Mouse (Mus musculus) neural tube, embryonic 13.5 days (tissue): ENCODE measurements around the gene Med31. TPM values are rescaled to one million over a fixed set of nuclear protein-coding genes. Genes with fewer than 3 reads are reported as not detected.

Experiments
- ATAC-seq: fragments of 200-750 bp; cut with Nextera tagmentation; 2 replicates; pipeline ENCODE4 v1.8.0; 2017; ENCODE audit warnings: low read depth, mild to moderate bottlenecking, moderate TSS enrichment, moderate library complexity
- H3K27ac ChIP-seq: fragments of 300-500 bp; sonication (generic); replicated peaks from 2 replicates; pipeline ENCODE4 v1.5.1; 2015; ENCODE audit warnings: moderate library complexity, mild to moderate bottlenecking, inconsistent platforms
- H3K27me3 ChIP-seq: fragments of 300-500 bp; sonication (generic); 2 replicates; pipeline ENCODE4 v1.6.1; 2015; ENCODE audit warnings: mild to moderate bottlenecking, inconsistent platforms
- H3K36me3 ChIP-seq: fragments of 300-500 bp; sonication (generic); 2 replicates; pipeline ENCODE4 v1.6.1; 2015; ENCODE audit warnings: mild to moderate bottlenecking, inconsistent platforms
- H3K4me1 ChIP-seq: fragments of 300-500 bp; sonication (generic); replicated peaks from 2 replicates; pipeline ENCODE4 v1.6.1; 2015; ENCODE audit warnings: inconsistent platforms
- H3K4me2 ChIP-seq: fragments of 300-500 bp; sonication (generic); 2 replicates; pipeline ENCODE4 v1.6.1; 2015; ENCODE audit warnings: inconsistent platforms, mild to moderate bottlenecking, moderate library complexity
- H3K4me3 ChIP-seq: fragments of 300-500 bp; sonication (generic); 2 replicates; pipeline ENCODE4 v1.5.1; 2015; ENCODE audit warnings: mild to moderate bottlenecking, inconsistent platforms
- H3K9ac ChIP-seq: fragments of 300-500 bp; sonication (generic); 2 replicates; pipeline ENCODE4 v1.6.1; 2015; ENCODE audit warnings: moderate library complexity, mild to moderate bottlenecking, inconsistent platforms
- H3K9me3 ChIP-seq: fragments of 300-500 bp; sonication (generic); 2 replicates; pipeline ENCODE4 v1.6.1; 2016; ENCODE audit warnings: inconsistent platforms
- WGBS: fragments of 180-500 bp; shearing (Covaris S2); methylation state at CpG from one replicate; pipeline ENCODE4 v1.1.7; 2015; 5-methylcytosine and 5-hydroxymethylcytosine counted together
- polyA plus RNA-seq: library from polyadenylated mRNA; unstranded; fragments of >200 nt; fragmentation: Nextera tagmentation; extraction: Ambion mirVana; gene quantifications from 2 replicates; pipeline ENCODE4 v1.2.1, GENCODE M21; 2015

The Med31 gene
- polyA plus RNA-seq, 1 experiment from 2014 or later: 66.5 TPM

GRCm38 (mm10) chr11:72223414-72223813, 8.0 kb upstream of the Med31 start:
- Histone ChIP-seq H3K9ac (no peak overlapping the region), H3K9me3 (no peaks in the 10 kb centered on the region), H3K27ac (no peak overlapping the region), H3K4me3 (no peak overlapping the region), H3K4me1 (peaks cover 10% of the 10 kb centered on the region), H3K36me3 (peaks cover 4% of the 10 kb centered on the region; the same call in 1 of the 2 replicates), H3K27me3 (no peaks in the 10 kb centered on the region), H3K4me2 (no peak overlapping the region)
- 91% methylated on average over 4 of the region's 4 CpGs for WGBS
- no peak for ATAC-seq

- Histone ChIP-seq H3K4me1 (peaks cover 19% of the 10 kb centered on the region), H3K4me3 (no peak overlapping the region), H3K4me2 (no peak overlapping the region), H3K9ac (no peak overlapping the region), H3K9me3 (no peaks in the 10 kb centered on the region), H3K27ac (no peak overlapping the region), H3K27me3 (no peaks in the 10 kb centered on the region), H3K36me3 (peaks cover 4% of the 10 kb centered on the region)
- WGBS: 15% methylated on average over 6 of the region's 6 CpGs
- ATAC-seq: no peak
Observed at GRCm38 (mm10) chr11:72221278-72221677, 5.9 kb upstream of the Med31 start.

- Histone ChIP-seq H3K9me3 (no peaks in the 10 kb centered on the region), H3K27me3 (no peaks in the 10 kb centered on the region), H3K27ac (no peak overlapping the region), H3K36me3 (peaks cover 15% of the 10 kb centered on the region), H3K4me2 (peak overlapping the region; percentile 82), H3K4me1 (peaks cover 36% of the 10 kb centered on the region), H3K4me3 (no peak overlapping the region), H3K9ac (peak overlapping the region; percentile 55)
- no peak for ATAC-seq
- 86% methylated on average over 5 of the region's 5 CpGs for whole genome bisulfite sequencing
Observed at GRCm38 (mm10) chr11:72217116-72217515, 1.7 kb upstream of the Med31 start.

GRCm38 (mm10) chr11:72214591-72215409, 592 bp downstream of the Med31 start:
- Histone ChIP-seq H3K4me3 (peak overlapping the region; percentile 84), H3K27ac (peak overlapping the region; percentile 90), H3K4me1 (peaks cover 36% of the 10 kb centered on the region), H3K36me3 (peaks cover 38% of the 10 kb centered on the region), H3K9ac (peak overlapping the region; percentile 86), H3K27me3 (no peaks in the 10 kb centered on the region), H3K4me2 (peak overlapping the region; percentile 82), H3K9me3 (no peaks in the 10 kb centered on the region)
- 1% methylated on average over 51 of the region's 51 CpGs for WGBS
- peak; percentile 97 for ATAC-seq

GRCm38 (mm10) chr11:72207834-72208377, 7.5 kb downstream of the Med31 start:
- no peak for ATAC-seq
- H3K27ac ChIP-seq: peak overlapping the region; percentile 81
- WGBS: 17% methylated on average over 17 of the region's 17 CpGs

GRCm38 (mm10) chr11:72207204-72207833, 8.1 kb downstream of the Med31 start, which contains the start of the genes 4933427D14Rik and Txndc17:
TSS of gene 4933427D14Rik (minus strand) at chr11:72207459.
TSS of gene Txndc17 (plus strand) at chr11:72207547.
- peak within 1 kb of the TSS; percentile 94 for H3K9ac ChIP-seq
- H3K27me3 ChIP-seq: no peaks in the 10 kb centered on the region
- H3K27ac ChIP-seq: peak within 1 kb of the TSS; percentile 81
- H3K9me3 ChIP-seq: no peaks in the 10 kb centered on the region
- under 1% methylated on average over 42 of the region's 42 CpGs for WGBS
- H3K4me3 ChIP-seq: peak within 1 kb of the TSS; percentile 76
- H3K4me1 ChIP-seq: peaks cover 32% of the 10 kb centered on the region
- peak; percentile 92 for ATAC-seq
- peak within 1 kb of the TSS; percentile 88 for H3K4me2 ChIP-seq
- peaks cover 34% of the 10 kb centered on the region for H3K36me3 ChIP-seq

More at GRCm38 (mm10) chr11:72207834-72208377, 7.5 kb downstream of the Med31 start:
- Histone ChIP-seq H3K36me3 (peaks cover 38% of the 10 kb centered on the region), H3K4me1 (peaks cover 33% of the 10 kb centered on the region), H3K4me3 (peak overlapping the region; percentile 76), H3K4me2 (peak overlapping the region; percentile 88), H3K27me3 (no peaks in the 10 kb centered on the region), H3K9me3 (no peaks in the 10 kb centered on the region), H3K9ac (peak overlapping the region; percentile 94)

GRCm38 (mm10) chr11:72206341-72207203, 8.8 kb downstream of the Med31 start, which contains the start of gene Gm43951:
TSS of gene Gm43951 (minus strand) at chr11:72206840.
- Histone ChIP-seq H3K9me3 (no peaks in the 10 kb centered on the region), H3K27me3 (no peaks in the 10 kb centered on the region), H3K27ac (peak within 1 kb of the TSS; percentile 81), H3K4me3 (peak within 1 kb of the TSS; percentile 76), H3K4me2 (peak within 1 kb of the TSS; percentile 88), H3K9ac (peak within 1 kb of the TSS; percentile 94), H3K4me1 (peaks cover 32% of the 10 kb centered on the region), H3K36me3 (peaks cover 34% of the 10 kb centered on the region)
- peak; percentile 66 for ATAC-seq
- under 1% methylated on average over 43 of the region's 43 CpGs for WGBS

GRCm38 (mm10) chr11:72205256-72205655, 10.1 kb downstream of the Med31 start:
- no peak for ATAC-seq
- Histone ChIP-seq H3K36me3 (peaks cover 28% of the 10 kb centered on the region), H3K4me2 (peak overlapping the region; percentile 88), H3K27ac (no peak overlapping the region), H3K27me3 (no peaks in the 10 kb centered on the region), H3K9me3 (no peaks in the 10 kb centered on the region), H3K4me3 (peak overlapping the region; percentile 76), H3K9ac (peak overlapping the region; percentile 94), H3K4me1 (peaks cover 32% of the 10 kb centered on the region)
- 84% methylated on average over 6 of the region's 6 CpGs for WGBS

GRCm38 (mm10) chr11:72203440-72203839, 12.0 kb downstream of the Med31 start:
- Histone ChIP-seq H3K36me3 (peaks cover 24% of the 10 kb centered on the region), H3K9ac (no peak overlapping the region), H3K9me3 (no peaks in the 10 kb centered on the region), H3K4me2 (no peak overlapping the region), H3K4me3 (no peak overlapping the region), H3K4me1 (peaks cover 32% of the 10 kb centered on the region), H3K27ac (no peak overlapping the region), H3K27me3 (no peaks in the 10 kb centered on the region)
- ATAC-seq: no peak
- WGBS: 70% methylated on average over 1 of the region's 1 CpGs

GRCm38 (mm10) chr11:72196506-72196905, 18.9 kb downstream of the Med31 start:
- H3K36me3 ChIP-seq: peaks cover 53% of the 10 kb centered on the region

GRCm38 (mm10) chr11:72194259-72194658, 21.1 kb downstream of the Med31 start:
- peaks cover 65% of the 10 kb centered on the region for H3K36me3 ChIP-seq
- no peak overlapping the region for H3K9ac ChIP-seq

More at GRCm38 (mm10) chr11:72196506-72196905, 18.9 kb downstream of the Med31 start:
- H3K27me3 ChIP-seq: no peaks in the 10 kb centered on the region
- H3K9me3 ChIP-seq: no peaks in the 10 kb centered on the region
- no peak for ATAC-seq
- H3K4me2 ChIP-seq: no peak overlapping the region
- no peaks in the 10 kb centered on the region for H3K4me1 ChIP-seq
- H3K9ac ChIP-seq: no peak overlapping the region
- H3K4me3 ChIP-seq: no peak overlapping the region
- no peak overlapping the region for H3K27ac ChIP-seq
- WGBS: 83% methylated on average over 8 of the region's 8 CpGs

More at GRCm38 (mm10) chr11:72194259-72194658, 21.1 kb downstream of the Med31 start:
- no peak for ATAC-seq
- Histone ChIP-seq H3K27ac (no peak overlapping the region), H3K4me3 (no peak overlapping the region), H3K4me2 (no peak overlapping the region), H3K4me1 (no peaks in the 10 kb centered on the region), H3K27me3 (no peaks in the 10 kb centered on the region), H3K9me3 (no peaks in the 10 kb centered on the region)
- 93% methylated on average over 2 of the region's 2 CpGs for WGBS
